Mouse (Mus musculus) small intestine, adult 2 months (tissue): ENCODE measurements around the gene Smpd4.

ENCODE experiments used
- CTCF ChIP-seq: fragments of 200-500 bp; IDR thresholded peaks from 2 replicates; pipeline ENCODE4 v1.5.1; 2012; ENCODE audit warnings: low read depth, mild to moderate bottlenecking, control low read depth, inconsistent platforms, low read length, moderate library complexity, mixed read lengths; ENCODE audit not compliant: insufficient replicate concordance, insufficient read length; ENCODE audit errors: extremely low read depth
- POLR2A ChIP-seq: fragments of 200-500 bp; IDR thresholded peaks from 2 replicates; pipeline ENCODE4 v1.6.1; 2012; ENCODE audit warnings: low read depth, mild to moderate bottlenecking, control low read depth, inconsistent platforms, low read length, moderate library complexity

- no peak for TF ChIP-seq CTCF
- no peak for TF ChIP-seq POLR2A
These were observed 28.6 kb downstream of the Smpd4 start for GRCm38 (mm10) chr16:17647566-17648340.
